Mouse (Mus musculus) yolk sac, embryonic 10.5 days (tissue): ENCODE data around the gene Cacnb3.

Experiments used
- DNase-seq: peaks from one replicate; pipeline ENCODE4 v3.0.0-alpha.2; 2017; ENCODE audit warnings: low spot score

Cacnb3 gene

GRCm38 (mm10) chr15:98675634-98676250, 45.1 kb downstream of the Cacnb3 start:
- no peak for DNase-seq

- no peak for DNase-seq
Observed at GRCm38 (mm10) chr15:98676471-98676870, 45.8 kb downstream of the Cacnb3 start.

GRCm38 (mm10) chr15:98676940-98677728, 46.5 kb downstream of the Cacnb3 start, which contains the start of gene Rnd1:
Rnd1 (minus strand) TSS chr15:98677461.
- peak; percentile 81 for DNase-seq

GRCm38 (mm10) chr15:98677977-98678376, 47.3 kb downstream of the Cacnb3 start:
- DNase-seq = no peak

GRCm38 (mm10) chr15:98680660-98681059, 50.0 kb downstream of the Cacnb3 start:
- no peak for DNase-seq

GRCm38 (mm10) chr15:98681633-98682032, 51.0 kb downstream of the Cacnb3 start:
- DNase-seq = no peak

GRCm38 (mm10) chr15:98683177-98683576, 52.5 kb downstream of the Cacnb3 start:
- DNase-seq = peak; percentile 49

GRCm38 (mm10) chr15:98683746-98684145, 53.1 kb downstream of the Cacnb3 start:
- DNase-seq = no peak

- no peak for DNase-seq
Observed at GRCm38 (mm10) chr15:98685926-98686325, 55.3 kb downstream of the Cacnb3 start.

- no peak for DNase-seq
Observed at GRCm38 (mm10) chr15:98689682-98690081, 59.0 kb downstream of the Cacnb3 start.

GRCm38 (mm10) chr15:98691486-98692147, 61.0 kb downstream of the Cacnb3 start:
- DNase-seq = no peak

GRCm38 (mm10) chr15:98692171-98692715, 61.6 kb downstream of the Cacnb3 start:
- peak; percentile 58 for DNase-seq
